Mouse (Mus musculus) gastrocnemius, adult 8-10 months (tissue): ENCODE data around the gene Srcap. TPM values are rescaled to one million over a fixed set of nuclear protein-coding genes. Genes with fewer than 3 reads are reported as not detected.
"Not testable (repeated sequence)": the region's sequence is repeated elsewhere in the genome, so short reads cannot be mapped to it uniquely, and the experiment has no call there.

Experiments used
- DNase-seq, 2 experiments: peaks; one replicate each; pipeline ENCODE4 v3.0.0; 2022; ENCODE audit warnings: low spot score in 2 of 2
- total RNA-seq, 4 experiments: library from RNA; stranded (reverse); gene quantifications; 2 replicates each; pipeline ENCODE4 v1.2.4; 2022

The Srcap gene
- 10 to 100 TPM; 44.3 to 52.4 (median 48.6) TPM for total RNA-seq

DNA sequence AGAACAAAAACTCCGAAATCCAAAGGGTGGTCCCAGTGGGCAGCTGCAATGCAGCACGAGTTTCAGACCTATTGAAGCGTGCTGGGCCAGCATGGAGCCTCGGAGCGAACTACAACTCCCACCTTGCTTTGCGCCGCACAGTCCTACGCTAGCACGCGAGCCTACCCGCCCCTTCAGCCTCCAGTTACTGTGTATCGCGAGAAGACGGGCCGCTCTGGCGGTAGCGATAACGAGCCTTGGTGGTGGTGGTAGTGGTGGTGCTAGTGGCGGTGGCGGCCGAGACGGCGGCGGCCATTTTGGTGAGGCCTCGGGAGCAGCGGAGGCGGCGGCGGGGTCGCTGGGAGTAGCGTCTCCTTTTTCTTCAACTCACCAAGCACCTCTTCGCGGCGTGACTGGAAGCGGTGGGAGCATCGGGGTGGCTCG lies at the start of gene Srcap:
Gene Srcap (plus strand): TSS at position 176 of the 423 bp plus-strand sequence.
- peak; percentile 93 to 97 for DNase-seq

DNA sequence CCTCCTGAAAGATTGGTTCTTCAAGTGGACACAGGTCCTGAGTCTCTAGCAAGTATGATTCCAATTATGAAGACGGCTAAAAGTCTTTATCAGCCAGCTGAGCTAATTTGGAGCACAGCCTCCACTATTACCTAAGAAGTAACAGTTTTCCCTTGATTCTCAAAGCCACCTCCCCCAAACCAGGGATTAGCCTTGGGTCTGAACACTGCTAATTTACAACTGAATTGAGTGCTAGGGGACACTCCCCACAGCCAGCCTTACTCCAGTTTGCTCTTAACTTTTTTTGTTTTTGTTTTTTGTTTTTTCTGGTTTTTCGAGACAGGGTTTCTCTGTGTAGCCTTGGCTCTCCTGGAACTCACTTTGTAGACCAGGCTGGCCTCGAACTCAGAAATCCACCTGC lies 46.6 kb upstream of the Srcap start:
- DNase-seq: no peak

DNA sequence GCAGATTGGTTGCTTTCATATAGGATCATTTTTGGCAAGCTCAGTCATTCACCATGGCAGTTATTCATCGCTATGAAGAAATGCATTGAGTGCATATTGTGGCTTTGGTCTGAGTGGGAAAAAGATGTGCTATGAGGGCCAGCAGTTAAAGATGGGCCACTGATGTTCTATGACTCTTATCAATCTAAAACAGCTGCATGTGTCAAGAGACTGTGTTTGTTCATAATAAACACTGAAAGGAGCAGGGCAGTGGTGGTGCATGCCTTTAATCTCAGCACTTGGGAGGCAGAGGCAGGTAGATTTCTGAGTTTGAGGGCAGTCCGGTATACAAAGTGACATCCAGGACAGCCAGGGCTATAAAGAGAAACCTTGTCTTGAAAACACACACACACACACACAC lies 46.1 kb upstream of the Srcap start:
- not testable (repeated sequence) for DNase-seq

GRCm38 (mm10) chr7:127466606-127467005 lies 45.2 kb upstream of the Srcap start:
- no peak for DNase-seq

- no peak for DNase-seq
Measured at GRCm38 (mm10) chr7:127470011-127470715, 41.6 kb upstream of the Srcap start.

GRCm38 (mm10) chr7:127470743-127471645 lies 40.8 kb upstream of the Srcap start:
- DNase-seq: peak; percentile 84 to 92

- DNase-seq: peak; percentile 36 to 62
Measured at GRCm38 (mm10) chr7:127471646-127472010, 40.2 kb upstream of the Srcap start.

GRCm38 (mm10) chr7:127472060-127472459 lies 39.7 kb upstream of the Srcap start:
- DNase-seq: no peak

DNA sequence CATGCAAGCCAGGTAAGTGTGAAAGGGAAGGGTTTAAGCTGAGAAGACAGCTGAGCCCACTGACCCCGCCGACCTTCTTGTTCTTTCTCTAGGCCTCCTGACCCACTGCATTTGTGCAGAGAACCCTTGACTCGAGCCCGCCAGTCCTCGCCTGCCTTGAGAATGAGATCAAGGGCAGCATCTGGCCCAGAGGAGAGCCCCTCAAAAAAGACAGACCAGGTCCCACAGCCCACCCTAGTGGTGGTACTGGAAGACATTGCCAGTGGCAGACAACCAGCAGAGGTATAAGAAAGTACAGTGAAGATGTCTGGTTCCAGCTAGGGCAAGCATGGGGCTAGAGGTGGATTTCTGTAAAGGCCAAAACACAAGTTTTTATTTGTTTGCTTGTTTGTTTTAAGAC lies 38.1 kb upstream of the Srcap start:
- DNase-seq: no peak

DNA sequence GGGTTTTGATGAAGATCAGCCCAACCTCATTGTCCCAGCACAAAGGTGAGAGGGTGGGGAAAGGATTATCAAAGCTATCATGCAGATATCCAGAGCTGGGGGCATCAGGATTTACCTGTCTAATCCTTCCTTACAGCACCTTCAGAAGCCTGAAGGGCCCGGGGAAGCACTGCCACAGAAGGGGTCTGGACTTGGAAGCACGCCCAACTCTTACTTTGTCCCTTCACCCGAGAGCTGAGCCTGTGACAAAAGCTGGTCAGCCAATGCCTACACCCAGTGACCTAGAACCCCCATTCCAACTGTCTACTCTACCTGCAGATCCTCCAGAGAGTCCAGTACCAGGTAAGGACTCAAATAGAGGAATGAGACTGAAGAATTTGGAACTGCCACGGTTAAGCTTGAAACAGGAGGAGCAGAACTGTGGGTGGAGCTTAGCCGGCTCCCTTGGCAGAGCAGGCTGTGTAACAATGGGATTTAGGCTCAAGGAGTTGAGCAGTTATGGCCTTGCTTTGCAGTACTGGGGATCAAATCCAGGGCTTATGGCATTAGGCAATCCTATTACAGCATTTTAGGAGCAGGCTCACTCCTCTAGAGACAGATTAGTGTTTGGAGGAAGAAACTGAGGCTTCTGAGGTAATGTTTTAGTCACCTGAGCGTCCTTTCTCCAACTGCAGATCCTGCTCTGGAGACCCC lies 37.3 kb upstream of the Srcap start:
- no peak for DNase-seq

DNA sequence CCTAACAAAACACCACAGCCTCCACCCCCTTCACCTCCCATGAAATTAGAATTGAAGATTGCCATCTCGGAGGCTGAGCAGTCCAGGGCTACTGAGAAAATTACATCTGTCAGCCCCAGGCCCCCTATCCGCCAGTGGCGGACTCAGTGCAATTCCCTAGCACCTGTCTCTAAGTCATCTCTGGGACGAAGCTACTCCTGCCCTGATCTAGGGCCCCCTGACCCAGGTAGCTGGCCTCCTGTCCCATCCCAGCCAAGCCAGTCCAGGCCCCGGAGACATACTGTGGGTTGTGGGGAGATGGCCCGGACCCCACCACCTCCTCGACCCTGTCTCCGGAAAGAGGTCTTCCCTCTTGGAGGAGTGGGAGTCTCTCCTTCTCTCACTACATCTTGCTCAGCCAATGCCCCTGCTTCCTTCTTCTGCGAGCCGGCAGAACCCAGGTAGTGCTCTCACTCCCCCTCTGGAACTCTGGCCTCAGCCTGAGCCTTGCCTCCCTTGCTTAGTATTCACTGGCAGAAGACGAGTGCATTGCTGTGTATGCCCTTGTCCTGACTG lies 36.5 kb upstream of the Srcap start:
- DNase-seq: no peak

DNA sequence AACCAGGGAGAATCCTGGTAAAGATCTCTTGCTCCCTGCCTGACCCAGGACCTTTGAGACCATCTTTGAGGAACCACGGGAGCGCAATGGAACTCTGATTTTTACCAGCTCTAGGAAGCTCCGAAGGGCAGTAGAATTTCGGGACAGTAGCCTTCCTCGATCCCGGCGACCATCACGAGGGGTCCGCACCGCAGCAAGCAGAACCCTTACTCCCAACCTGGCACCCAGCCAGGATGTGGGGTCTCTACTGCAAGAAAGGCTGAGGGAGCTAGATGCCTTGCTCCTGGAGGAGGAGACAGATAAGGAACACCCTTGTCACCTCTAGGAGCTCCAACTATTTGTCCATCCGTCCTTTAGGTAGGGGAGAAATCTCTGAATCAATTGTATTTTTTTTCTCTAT lies 35.4 kb upstream of the Srcap start:
- no peak for DNase-seq

DNA sequence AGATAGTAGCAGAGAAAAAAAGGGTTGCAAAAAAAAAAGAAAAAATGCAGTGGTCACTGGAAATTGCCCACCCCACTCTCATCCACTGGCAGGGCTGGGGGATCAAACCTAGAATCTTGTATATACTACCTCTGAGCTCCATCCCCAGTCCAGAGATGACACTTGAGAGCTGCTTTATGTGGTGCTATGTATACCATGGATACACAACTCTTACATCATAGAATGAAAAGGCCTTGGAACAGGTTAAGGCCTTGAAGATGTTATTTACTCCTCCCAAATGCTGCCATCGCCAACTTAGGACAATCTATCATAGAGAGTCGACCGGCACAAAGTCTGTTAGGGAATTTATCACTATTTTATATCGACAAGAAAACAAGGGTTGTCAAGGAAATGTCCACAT lies 34.9 kb upstream of the Srcap start:
- no peak for DNase-seq

DNA sequence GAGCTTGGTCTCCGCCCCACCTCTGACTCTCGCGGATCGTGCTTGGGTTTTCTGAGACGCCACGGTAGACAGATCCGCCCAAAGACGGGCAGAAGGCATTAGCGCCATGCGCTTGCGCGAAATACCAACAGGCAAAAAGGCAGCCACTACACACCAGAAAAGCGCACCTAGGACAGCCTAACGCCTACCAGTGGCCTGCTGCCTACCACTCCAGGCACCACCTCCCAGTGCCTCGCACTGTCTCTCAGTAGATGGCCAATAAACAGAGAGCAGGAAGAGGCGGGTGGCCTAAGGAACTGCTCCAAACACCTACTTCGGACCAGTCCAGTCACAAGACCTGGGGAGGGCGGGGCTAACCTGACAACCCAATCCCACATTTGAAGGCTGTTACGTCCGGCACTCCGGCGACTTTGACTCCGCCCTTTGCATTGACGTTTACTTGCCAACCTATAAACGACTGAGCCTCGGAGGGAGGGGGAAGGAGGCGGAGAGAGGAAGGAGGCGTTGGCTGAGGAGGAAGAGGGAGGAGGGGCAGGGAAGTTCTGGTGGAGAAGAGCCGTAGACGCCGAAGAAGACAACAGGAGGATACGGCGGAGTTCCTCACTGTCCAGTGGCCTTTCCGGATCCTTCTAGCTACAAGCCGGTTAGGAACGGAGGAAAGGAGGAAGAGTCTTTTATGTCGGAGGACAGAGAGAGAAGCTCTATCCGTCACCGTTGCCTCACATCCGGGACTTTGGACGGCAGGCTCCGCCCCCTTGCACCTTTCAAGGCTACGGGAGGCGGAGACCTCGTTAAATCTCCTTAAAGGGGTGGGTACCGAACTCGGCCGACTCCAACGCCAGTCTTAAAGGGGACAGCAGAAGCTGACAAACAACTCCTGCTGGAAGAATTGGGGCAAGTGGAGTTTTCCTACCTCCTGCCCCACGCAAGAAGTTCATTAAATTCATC lies 33.8 kb upstream of the Srcap start:
- peak; percentile 99 to 100 for DNase-seq

GRCm38 (mm10) chr7:127478635-127479317 lies 33.0 kb upstream of the Srcap start, which contains the start of gene Fbrs:
Fbrs (plus strand) TSS chr7:127479199.
- peak; percentile 96 to 98 for DNase-seq

GRCm38 (mm10) chr7:127479318-127480225 lies 32.2 kb upstream of the Srcap start:
- peak in 1 of 2 experiments; percentile 27 for DNase-seq

DNA sequence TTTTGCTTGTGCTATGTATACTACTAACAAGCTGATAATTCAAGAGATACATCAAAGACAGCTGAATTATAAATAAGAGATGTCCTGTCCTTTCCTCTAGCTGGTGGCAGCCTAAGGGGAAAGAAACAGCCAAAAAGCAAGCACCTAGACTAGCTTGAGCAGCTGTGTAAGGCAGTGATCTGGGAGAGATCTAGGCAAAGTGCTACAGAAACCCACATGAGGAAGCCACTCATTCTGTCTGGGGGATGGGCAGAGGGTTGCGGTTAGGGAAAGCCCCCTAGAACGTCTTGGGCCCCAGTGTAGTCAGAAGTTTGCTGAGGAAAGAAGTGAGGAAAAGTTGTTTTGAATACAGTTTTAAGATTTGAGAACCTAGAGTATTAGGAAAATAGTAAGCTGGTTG lies 31.5 kb upstream of the Srcap start:
- DNase-seq: no peak

GRCm38 (mm10) chr7:127485416-127485815 lies 26.4 kb upstream of the Srcap start:
- no peak for DNase-seq

GRCm38 (mm10) chr7:127488364-127488763 lies 23.4 kb upstream of the Srcap start:
- not testable (repeated sequence) for DNase-seq
